Mouse (Mus musculus) heart, embryonic 13.5 days (tissue): ENCODE measurements around the gene Lrrc75a. TPM values are rescaled to one million over a fixed set of nuclear protein-coding genes. Genes with fewer than 3 reads are reported as not detected.

Experiments used
- ATAC-seq: fragments of 200-750 bp; cut with Nextera tagmentation; 2 replicates; pipeline ENCODE4 v1.8.0; 2017; ENCODE audit warnings: moderate TSS enrichment; ENCODE audit not compliant: insufficient number of reproducible peaks, low FRiP score, low TSS enrichment; ENCODE audit errors: extremely low read depth
- H3K27ac ChIP-seq: fragments of 300-500 bp; sonication (generic); replicated peaks from 2 replicates; pipeline ENCODE4 v1.5.1; 2015; ENCODE audit warnings: moderate library complexity, mild to moderate bottlenecking, inconsistent platforms
- H3K27me3 ChIP-seq: fragments of 300-500 bp; sonication (generic); replicated peaks from 2 replicates; pipeline ENCODE4 v1.6.1; 2015; ENCODE audit warnings: mild to moderate bottlenecking, inconsistent platforms
- H3K36me3 ChIP-seq: fragments of 300-500 bp; sonication (generic); 2 replicates; pipeline ENCODE4 v1.6.1; 2015; ENCODE audit warnings: mild to moderate bottlenecking, inconsistent platforms
- H3K4me1 ChIP-seq: fragments of 300-500 bp; sonication (generic); 2 replicates; pipeline ENCODE4 v1.6.1; 2015; ENCODE audit warnings: inconsistent platforms
- H3K4me2 ChIP-seq: fragments of 300-500 bp; sonication (generic); 2 replicates; pipeline ENCODE4 v1.6.1; 2015; ENCODE audit warnings: inconsistent platforms, mild to moderate bottlenecking, moderate library complexity
- H3K4me3 ChIP-seq: fragments of 300-500 bp; sonication (generic); 2 replicates; pipeline ENCODE4 v1.5.1; 2015; ENCODE audit warnings: moderate library complexity, mild to moderate bottlenecking, inconsistent platforms
- H3K9ac ChIP-seq: fragments of 300-500 bp; sonication (generic); 2 replicates; pipeline ENCODE4 v1.6.1; 2015; ENCODE audit warnings: inconsistent platforms, mild to moderate bottlenecking, moderate library complexity
- H3K9me3 ChIP-seq: fragments of 300-500 bp; sonication (generic); 2 replicates; pipeline ENCODE4 v1.6.1; 2016; ENCODE audit warnings: inconsistent platforms
- WGBS: fragments of 180-500 bp; shearing (Covaris S2); methylation state at CpG from one replicate; pipeline ENCODE4 v1.1.7; 2015; ENCODE audit warnings: mixed read lengths; 5-methylcytosine and 5-hydroxymethylcytosine counted together
- polyA plus RNA-seq: library from polyadenylated mRNA; unstranded; fragments of >200 nt; fragmentation: Nextera tagmentation; extraction: Ambion mirVana; gene quantifications from 2 replicates; pipeline ENCODE4 v1.2.1, GENCODE M21; 2015

Lrrc75a gene
- polyA plus RNA-seq, 1 experiment from 2014 or later = 14.3 TPM

DNA sequence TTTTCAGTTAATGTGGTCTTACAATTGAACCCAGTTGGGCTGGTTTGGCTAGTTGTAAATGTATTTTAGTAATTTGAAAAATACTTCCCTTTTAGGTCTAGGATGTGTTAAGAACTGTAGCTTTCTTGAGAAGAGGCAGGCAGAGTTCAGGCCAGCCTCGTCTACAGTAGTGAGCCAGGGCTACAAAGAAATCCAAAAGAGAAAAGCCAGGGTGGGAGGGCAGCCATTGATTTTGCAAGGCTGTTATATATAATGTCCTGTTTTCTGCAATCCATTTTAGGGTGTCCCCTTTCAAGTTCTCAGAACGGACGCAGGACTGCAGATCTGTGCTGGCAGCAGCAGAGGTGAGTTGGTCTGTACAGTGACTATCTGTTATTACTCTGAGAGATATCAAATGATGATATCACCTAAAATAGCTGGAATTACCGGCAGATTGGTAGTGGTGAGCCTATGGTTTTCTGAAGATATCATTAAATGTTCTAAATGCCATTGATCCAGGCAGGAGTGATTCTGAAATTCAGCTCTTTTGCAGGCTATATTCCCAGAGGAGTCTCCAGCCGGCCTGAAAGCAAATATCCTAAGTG is 44.1 kb downstream of the Lrrc75a start:
- H3K4me1 ChIP-seq = peaks cover 46% of the 10 kb centered on the region
- H3K36me3 ChIP-seq = peaks cover 58% of the 10 kb centered on the region
- 24% methylated on average over 5 of the region's 5 CpGs for WGBS

DNA sequence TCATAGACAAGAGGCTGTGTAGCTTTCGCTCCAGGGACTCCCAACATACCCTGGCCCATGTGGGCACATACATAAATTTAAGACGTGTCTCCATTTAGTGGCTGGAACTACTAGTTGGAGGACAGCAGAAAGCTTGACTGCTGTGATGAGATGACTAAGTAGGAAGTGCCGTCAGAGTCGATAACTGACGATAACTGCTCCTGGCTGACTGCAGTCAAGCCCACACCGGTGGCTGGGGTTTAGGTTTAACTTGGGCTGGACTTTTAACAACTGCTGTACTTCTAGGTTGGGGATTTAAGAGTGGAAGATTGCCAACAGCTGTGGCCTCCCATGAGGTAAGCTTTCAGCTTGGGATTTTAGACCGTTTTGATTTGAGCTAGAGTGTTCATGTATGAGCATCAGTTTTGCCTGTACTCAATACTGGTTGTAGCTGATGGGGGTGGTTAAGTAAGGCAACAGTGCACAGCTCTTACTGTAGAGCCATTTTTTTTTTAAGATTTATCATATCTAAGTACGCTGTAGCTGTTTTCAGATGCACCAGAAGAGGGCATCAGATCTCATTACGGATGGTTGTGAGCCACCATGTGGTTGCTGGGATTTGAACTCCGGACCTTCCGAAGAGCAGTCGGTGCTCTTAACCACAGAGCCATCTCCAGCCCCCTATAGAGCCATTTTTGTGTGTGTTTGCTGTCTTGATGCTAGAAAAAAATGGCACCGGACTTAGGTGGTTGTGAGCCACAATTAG is 44.8 kb downstream of the Lrrc75a start:
- Histone ChIP-seq H3K9ac (peak overlapping the region; percentile 97), H3K9me3 (no peaks in the 10 kb centered on the region), H3K27me3 (no peaks in the 10 kb centered on the region), H3K4me2 (peak overlapping the region; percentile 77), H3K27ac (peak overlapping the region; percentile 92), H3K4me3 (peak overlapping the region; percentile 78), H3K4me1 (peaks cover 50% of the 10 kb centered on the region), H3K36me3 (peaks cover 51% of the 10 kb centered on the region)
- under 1% methylated on average over 13 of the region's 13 CpGs for WGBS
- ATAC-seq = peak; percentile 5; the same call in 1 of the 2 replicates

More for the DNA sequence above, 44.1 kb downstream of the Lrrc75a start:
- Histone ChIP-seq H3K27ac (peak overlapping the region; percentile 92), H3K9ac (peak overlapping the region; percentile 97), H3K4me2 (peak overlapping the region; percentile 77), H3K4me3 (peak overlapping the region; percentile 78), H3K27me3 (no peaks in the 10 kb centered on the region), H3K9me3 (no peaks in the 10 kb centered on the region)
- ATAC-seq = no peak

GRCm38 (mm10) chr11:62602619-62603311 is 45.6 kb downstream of the Lrrc75a start:
- Histone ChIP-seq H3K4me2 (peak overlapping the region; percentile 77), H3K36me3 (peaks cover 44% of the 10 kb centered on the region), H3K4me1 (peaks cover 53% of the 10 kb centered on the region), H3K9ac (peak overlapping the region; percentile 97), H3K27ac (peak overlapping the region; percentile 92), H3K27me3 (no peaks in the 10 kb centered on the region), H3K4me3 (peak overlapping the region; percentile 78), H3K9me3 (no peaks in the 10 kb centered on the region)
- under 1% methylated on average over 58 of the region's 58 CpGs for WGBS
- ATAC-seq = peak; percentile 92

DNA sequence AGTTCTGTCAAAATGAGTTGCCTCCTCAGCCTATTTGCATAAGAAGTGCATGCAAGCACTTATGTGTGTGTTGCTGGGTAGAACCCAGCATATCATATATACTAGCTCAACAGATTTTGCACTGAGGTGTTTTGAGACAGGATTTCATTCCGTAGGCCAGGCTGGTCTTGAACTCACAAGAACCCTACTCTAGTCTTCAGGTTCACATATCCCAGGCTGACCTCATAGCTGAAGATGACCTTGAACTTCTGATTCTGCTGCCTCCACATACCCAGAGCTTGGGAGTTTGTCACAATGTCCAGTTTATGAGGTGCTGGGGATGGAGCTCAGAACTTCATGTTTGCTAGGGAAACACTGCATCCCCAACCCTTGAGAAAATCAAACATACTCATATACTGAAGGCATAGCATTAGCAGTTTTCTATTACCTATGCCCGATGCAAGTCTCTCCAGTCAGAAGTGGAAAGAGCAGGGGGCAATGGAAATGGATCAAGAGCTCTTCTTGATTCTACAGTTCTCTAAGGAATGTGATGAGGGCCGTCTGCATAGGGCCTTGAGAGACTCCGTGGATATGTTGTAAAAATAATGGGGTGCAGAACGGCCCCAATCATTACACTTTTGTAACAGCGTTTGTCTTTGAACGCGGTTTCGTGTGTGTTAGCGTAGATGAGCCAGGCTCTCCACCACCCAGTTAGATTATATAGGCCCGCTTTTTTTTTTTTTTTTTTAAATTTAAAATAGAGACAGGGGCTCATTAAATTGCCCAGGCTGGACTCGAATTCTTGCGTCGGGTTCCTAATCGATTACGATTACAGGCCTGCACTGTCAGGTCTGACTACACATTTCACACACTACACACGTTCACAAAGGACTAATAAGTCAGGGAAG is 46.3 kb downstream of the Lrrc75a start:
- Histone ChIP-seq H3K27me3 (no peaks in the 10 kb centered on the region), H3K4me3 (peak overlapping the region; percentile 78), H3K4me2 (peak overlapping the region; percentile 77), H3K27ac (peak overlapping the region; percentile 92), H3K36me3 (peaks cover 36% of the 10 kb centered on the region), H3K9ac (peak overlapping the region; percentile 97), H3K9me3 (no peaks in the 10 kb centered on the region), H3K4me1 (peaks cover 46% of the 10 kb centered on the region)
- 15% methylated on average over 17 of the region's 17 CpGs for WGBS
- no peak for ATAC-seq

DNA sequence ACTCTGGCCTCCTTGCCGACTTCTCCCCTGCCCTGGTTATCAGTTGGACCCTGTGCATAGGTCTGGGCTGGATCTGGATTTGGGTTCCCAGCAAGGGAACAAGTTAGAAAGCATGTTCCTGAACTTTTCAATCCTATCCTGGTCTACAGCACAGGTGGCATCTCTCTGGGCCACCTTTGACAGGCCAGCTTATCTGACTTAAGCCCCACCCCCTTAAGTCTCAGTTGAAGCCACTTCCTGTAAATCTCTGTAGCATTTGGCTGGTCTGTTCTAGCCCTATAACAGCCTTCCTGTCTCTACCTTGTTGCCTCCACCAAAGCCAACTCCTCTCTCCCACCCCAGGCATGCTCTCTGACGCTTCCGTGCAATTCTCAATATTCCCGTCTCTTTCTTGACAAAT is 49.8 kb downstream of the Lrrc75a start:
- H3K4me3 ChIP-seq = no peak overlapping the region
- no peak for ATAC-seq
- WGBS = 52% methylated on average over 4 of the region's 4 CpGs
- peak overlapping the region; percentile 34; the same call in 1 of the 2 replicates for H3K9ac ChIP-seq
- no peak overlapping the region for H3K27ac ChIP-seq
- peaks cover 2% of the 10 kb centered on the region for H3K36me3 ChIP-seq
- H3K4me1 ChIP-seq = peaks cover 16% of the 10 kb centered on the region
- no peaks in the 10 kb centered on the region for H3K27me3 ChIP-seq
- no peak overlapping the region for H3K4me2 ChIP-seq
- H3K9me3 ChIP-seq = no peaks in the 10 kb centered on the region

GRCm38 (mm10) chr11:62591904-62592575 is 56.3 kb downstream of the Lrrc75a start:
- ATAC-seq = 0 out of 2 replicates have a peak, but pooled peaks have one; percentile 35

DNA sequence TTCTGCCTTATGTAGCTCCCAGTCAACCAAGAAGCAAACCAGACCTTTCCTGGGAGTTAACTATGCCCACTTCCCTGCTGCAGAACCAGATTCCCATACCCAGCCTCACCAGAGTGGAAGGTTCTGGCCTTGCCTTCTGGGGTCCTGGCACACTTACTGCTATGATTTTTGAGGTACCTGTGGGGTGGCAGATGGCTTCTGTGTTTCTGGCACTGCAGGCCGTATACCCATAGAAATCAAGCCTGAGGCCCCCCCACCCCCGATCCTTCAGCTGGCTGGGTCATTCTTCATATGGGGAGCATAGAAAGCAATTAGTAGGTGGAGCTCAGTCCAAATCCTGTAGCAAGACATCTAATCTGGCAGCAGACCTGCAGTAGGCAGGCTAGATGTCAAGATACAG is 57.3 kb downstream of the Lrrc75a start:
- H3K9ac ChIP-seq = no peak overlapping the region
- H3K36me3 ChIP-seq = peaks cover 4% of the 10 kb centered on the region; the same call in 1 of the 2 replicates
- no peak overlapping the region for H3K27ac ChIP-seq
- 85% methylated on average over 2 of the region's 2 CpGs for WGBS
- H3K4me3 ChIP-seq = no peak overlapping the region
- ATAC-seq = no peak
- H3K4me2 ChIP-seq = no peak overlapping the region
- H3K4me1 ChIP-seq = peaks cover 21% of the 10 kb centered on the region
- H3K9me3 ChIP-seq = no peaks in the 10 kb centered on the region
- H3K27me3 ChIP-seq = no peaks in the 10 kb centered on the region

More at GRCm38 (mm10) chr11:62591904-62592575, 56.3 kb downstream of the Lrrc75a start:
- Histone ChIP-seq H3K9me3 (no peaks in the 10 kb centered on the region), H3K4me3 (no peak overlapping the region), H3K36me3 (peaks cover 4% of the 10 kb centered on the region; the same call in 1 of the 2 replicates), H3K27ac (peak overlapping the region; percentile 10; the same call in 1 of the 2 replicates), H3K4me1 (peaks cover 21% of the 10 kb centered on the region), H3K9ac (no peak overlapping the region), H3K4me2 (no peak overlapping the region), H3K27me3 (no peaks in the 10 kb centered on the region)
- 45% methylated on average over 8 of the region's 8 CpGs for WGBS

- Histone ChIP-seq H3K27me3 (no peaks in the 10 kb centered on the region), H3K4me2 (no peak overlapping the region), H3K9ac (no peak overlapping the region), H3K36me3 (peaks cover 4% of the 10 kb centered on the region; the same call in 1 of the 2 replicates), H3K4me1 (peaks cover 21% of the 10 kb centered on the region), H3K9me3 (no peaks in the 10 kb centered on the region), H3K4me3 (no peak overlapping the region), H3K27ac (no peak overlapping the region)
- 79% methylated on average over 10 of the region's 10 CpGs for WGBS
- ATAC-seq = no peak
Observed at GRCm38 (mm10) chr11:62589391-62589790, 58.9 kb downstream of the Lrrc75a start.

DNA sequence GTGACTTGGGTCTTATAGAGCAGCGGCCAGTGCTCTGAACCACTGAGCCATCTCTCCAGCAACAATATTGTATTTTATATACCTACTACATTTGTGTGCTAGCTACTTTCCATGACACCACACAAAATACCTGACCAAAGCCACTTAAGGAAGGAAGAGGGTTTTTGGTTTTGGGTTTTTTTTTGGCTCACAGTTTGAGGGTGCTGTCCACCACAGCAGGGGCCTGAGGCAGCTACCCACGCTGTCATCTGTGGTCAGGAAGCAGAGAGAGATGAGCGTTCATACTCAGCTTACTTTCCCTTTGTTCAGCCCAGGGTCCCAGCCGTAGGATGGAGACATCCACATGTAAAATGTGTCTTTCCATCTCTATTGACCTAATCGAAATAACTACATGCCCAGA is 61.3 kb downstream of the Lrrc75a start:
- H3K4me1 ChIP-seq = peaks cover 23% of the 10 kb centered on the region
- 81% methylated on average over 5 of the region's 5 CpGs for WGBS
- peaks cover 4% of the 10 kb centered on the region; the same call in 1 of the 2 replicates for H3K36me3 ChIP-seq
- no peak overlapping the region for H3K9ac ChIP-seq
- ATAC-seq = no peak
- no peaks in the 10 kb centered on the region for H3K9me3 ChIP-seq
- H3K4me3 ChIP-seq = no peak overlapping the region
- no peak overlapping the region for H3K27ac ChIP-seq
- no peaks in the 10 kb centered on the region for H3K27me3 ChIP-seq
- H3K4me2 ChIP-seq = no peak overlapping the region

GRCm38 (mm10) chr11:62584671-62585206 is 63.6 kb downstream of the Lrrc75a start:
- Histone ChIP-seq H3K9me3 (no peaks in the 10 kb centered on the region), H3K4me2 (no peak overlapping the region), H3K27ac (no peak overlapping the region), H3K4me3 (no peak overlapping the region), H3K27me3 (no peaks in the 10 kb centered on the region), H3K4me1 (peaks cover 11% of the 10 kb centered on the region), H3K9ac (no peak overlapping the region), H3K36me3 (peaks cover 4% of the 10 kb centered on the region)
- no peak for ATAC-seq
- whole genome bisulfite sequencing = 73% methylated on average over 9 of the region's 9 CpGs
